Mouse (Mus musculus) thymus, adult 2 months (tissue): Measurements from ENCODE around the gene Crocc. TPM values are rescaled to one million over a fixed set of nuclear protein-coding genes. Genes with fewer than 3 reads are reported as not detected.

Experiments
- DNase-seq: peaks from one replicate; pipeline ENCODE4 v3.0.0; 2021
- H3K27ac ChIP-seq: fragments of 200-500 bp; 2 replicates; pipeline ENCODE4 v1.5.1; 2012; ENCODE audit warnings: low read length, control low read depth; ENCODE audit not compliant: control insufficient read depth, insufficient read depth
- H3K27me3 ChIP-seq: fragments of 200-500 bp; 2 replicates; pipeline ENCODE4 v1.6.1; 2012; ENCODE audit warnings: mild to moderate bottlenecking, low read length, moderate library complexity, mixed read lengths; ENCODE audit not compliant: control insufficient read depth, insufficient read depth
- H3K36me3 ChIP-seq: fragments of 200-500 bp; 2 replicates; pipeline ENCODE4 v1.6.1; 2012; ENCODE audit warnings: mild to moderate bottlenecking, low read length, moderate library complexity; ENCODE audit not compliant: control insufficient read depth, insufficient read depth
- H3K4me1 ChIP-seq: fragments of 200-500 bp; replicated peaks from 2 replicates; pipeline ENCODE4 v1.6.1; 2012; ENCODE audit warnings: low read length; ENCODE audit not compliant: control insufficient read depth, insufficient read depth
- H3K4me3 ChIP-seq: fragments of 200-500 bp; 2 replicates; pipeline ENCODE4 v1.5.1; 2012; ENCODE audit warnings: mild to moderate bottlenecking, low read length, control low read depth, moderate library complexity; ENCODE audit not compliant: control insufficient read depth, insufficient read depth
- CTCF ChIP-seq: fragments of 200-500 bp; IDR thresholded peaks from 2 replicates; pipeline ENCODE4 v1.5.1; 2012; ENCODE audit warnings: mild to moderate bottlenecking, control low read depth, low read length, moderate library complexity, borderline replicate concordance; ENCODE audit not compliant: control insufficient read depth, poor library complexity, insufficient read depth; ENCODE audit errors: extremely low read depth
- POLR2A ChIP-seq: fragments of 200-500 bp; IDR thresholded peaks from 2 replicates; pipeline ENCODE4 v1.6.1; 2012; ENCODE audit warnings: mild to moderate bottlenecking, low read length, control low read depth, moderate library complexity; ENCODE audit not compliant: control insufficient read depth, poor library complexity, insufficient read depth; ENCODE audit errors: extremely low read depth
- WGBS: fragments of 180-500 bp; shearing (Covaris S2); methylation state at CpG from one replicate; pipeline ENCODE4 v1.1.7; 2018; 5-methylcytosine and 5-hydroxymethylcytosine counted together
- polyA plus RNA-seq: library from polyadenylated mRNA; depleted of rRNA; stranded (reverse); fragments of >200 nt; gene quantifications from 2 replicates; pipeline ENCODE4 v1.2.3, GENCODE M21; 2012

Crocc gene
- polyA plus RNA-seq, 1 experiment: 12.9 TPM

- Histone ChIP-seq H3K27me3 (no peaks in the 10 kb centered on the region), H3K4me1 (peaks cover 38% of the 10 kb centered on the region), H3K27ac (no peak overlapping the region), H3K36me3 (peaks cover 3% of the 10 kb centered on the region), H3K4me3 (no peak overlapping the region)
- no peak for DNase-seq
- 97% methylated on average over 6 of the region's 6 CpGs for WGBS
- TF ChIP-seq CTCF (no peak), POLR2A (no peak)
Observed at GRCm38 (mm10) chr4:140984544-140984943, 75.8 kb downstream of the Crocc start.

GRCm38 (mm10) chr4:140983442-140983841, 76.9 kb downstream of the Crocc start:
- H3K36me3 ChIP-seq: peaks cover 11% of the 10 kb centered on the region
- peaks cover 27% of the 10 kb centered on the region for H3K4me1 ChIP-seq
- no peak overlapping the region for H3K27ac ChIP-seq
- H3K27me3 ChIP-seq: no peaks in the 10 kb centered on the region
- TF ChIP-seq POLR2A: no peak
- TF ChIP-seq CTCF: 0 out of 2 replicates have a peak, but pooled peaks have one; percentile 15
- DNase-seq: peak; percentile 65
- 0% methylated on average over 9 of the region's 9 CpGs for WGBS
- H3K4me3 ChIP-seq: no peak overlapping the region

GRCm38 (mm10) chr4:140982808-140983207, 77.5 kb downstream of the Crocc start:
- 17% methylated on average over 4 of the region's 4 CpGs for WGBS
- Histone ChIP-seq H3K27me3 (no peaks in the 10 kb centered on the region), H3K4me3 (no peak overlapping the region), H3K27ac (peak overlapping the region; percentile 30; the same call in 1 of the 2 replicates), H3K36me3 (peaks cover 11% of the 10 kb centered on the region), H3K4me1 (peaks cover 30% of the 10 kb centered on the region)
- no peak for DNase-seq
- no peak for TF ChIP-seq CTCF
- no peak for TF ChIP-seq POLR2A

GRCm38 (mm10) chr4:140981605-140982004, 78.7 kb downstream of the Crocc start:
- DNase-seq: no peak
- WGBS: 100% methylated on average over 2 of the region's 2 CpGs
- no peak for TF ChIP-seq CTCF
- no peak for TF ChIP-seq POLR2A
- Histone ChIP-seq H3K27me3 (no peaks in the 10 kb centered on the region), H3K27ac (no peak overlapping the region), H3K4me1 (peaks cover 23% of the 10 kb centered on the region), H3K36me3 (peaks cover 11% of the 10 kb centered on the region), H3K4me3 (no peak overlapping the region)

- H3K27ac ChIP-seq: no peak overlapping the region
- TF ChIP-seq POLR2A: no peak
- no peak for DNase-seq
- H3K36me3 ChIP-seq: peaks cover 29% of the 10 kb centered on the region
- 54% methylated on average over 14 of the region's 14 CpGs for WGBS
- no peaks in the 10 kb centered on the region for H3K27me3 ChIP-seq
- H3K4me1 ChIP-seq: peaks cover 13% of the 10 kb centered on the region
- no peak overlapping the region for H3K4me3 ChIP-seq
Observed at GRCm38 (mm10) chr4:140977886-140978692, 82.3 kb downstream of the Crocc start.

- H3K4me3 ChIP-seq: no peak overlapping the region
- 94% methylated on average over 10 of the region's 10 CpGs for WGBS
- no peaks in the 10 kb centered on the region for H3K27me3 ChIP-seq
- H3K4me1 ChIP-seq: peaks cover 5% of the 10 kb centered on the region; the same call in 1 of the 2 replicates
- peaks cover 37% of the 10 kb centered on the region for H3K36me3 ChIP-seq
- no peak overlapping the region for H3K27ac ChIP-seq
- no peak for TF ChIP-seq CTCF
- TF ChIP-seq POLR2A: no peak
- no peak for DNase-seq
Observed at GRCm38 (mm10) chr4:140977278-140977677, 83.1 kb downstream of the Crocc start.

- TF ChIP-seq CTCF (no peak), POLR2A (no peak)
- no peak overlapping the region for H3K27ac ChIP-seq
- no peak for DNase-seq
- no peak overlapping the region for H3K4me3 ChIP-seq
- H3K4me1 ChIP-seq: peaks cover 5% of the 10 kb centered on the region; the same call in 1 of the 2 replicates
- peaks cover 55% of the 10 kb centered on the region for H3K36me3 ChIP-seq
- 87% methylated on average over 7 of the region's 7 CpGs for WGBS
- H3K27me3 ChIP-seq: no peaks in the 10 kb centered on the region
Observed at GRCm38 (mm10) chr4:140975356-140975755, 85.0 kb downstream of the Crocc start.
